Mouse (Mus musculus): ENCODE data around the gene Trabd2b. TPM values are rescaled to one million over a fixed set of nuclear protein-coding genes. Genes with fewer than 3 reads are reported as not detected.
A peak's percentile ranks its signal among the peaks of the same experiment; 100 is the strongest.

Trabd2b gene
- total and polyA plus RNA-seq, 2 experiments from 2014 or later: 4.5 to 10.5 TPM

DNA sequence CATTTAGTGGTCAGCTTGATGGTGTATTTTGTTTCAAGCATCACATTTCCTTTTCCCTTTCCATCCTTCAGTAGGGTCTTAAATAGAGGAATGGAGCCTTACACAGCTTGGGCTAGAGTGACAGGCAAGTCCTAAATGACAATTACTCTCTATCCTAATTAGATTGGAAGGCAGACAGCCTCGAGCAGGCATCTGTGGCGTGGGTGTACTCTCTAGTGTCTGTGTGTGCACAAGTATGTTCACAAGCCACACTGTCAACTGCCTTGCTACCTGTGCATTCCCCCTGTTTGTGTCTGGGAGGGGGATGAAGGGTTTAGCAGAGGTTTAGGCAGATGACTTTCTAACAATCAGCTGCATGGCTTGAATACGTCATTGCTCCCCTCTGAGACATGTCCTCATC lies 6.7 kb upstream of the Trabd2b start:
- H3K4me1 ChIP-seq (ENCODE audit: control insufficient read depth, insufficient read depth): no peaks in the 10 kb centered on the region
- no peak for DNase-seq (ENCODE audit: low spot score)
- no peak overlapping the region for H3K4me3 ChIP-seq (ENCODE audit: low read depth, low read length)
- ATAC-seq (ENCODE audit: insufficient read depth, low read depth): no peak
- H3K9me3 ChIP-seq (replicated peaks; ENCODE audit: control insufficient read depth, low read length): no peaks in the 10 kb centered on the region
- H3K27me3 ChIP-seq (ENCODE audit: control insufficient read depth, insufficient read depth, low read length): peaks cover 32% of the 10 kb centered on the region
- TF ChIP-seq CTCF (IDR thresholded peaks at IDR 0.05; ENCODE audit: low read depth) (no peak), EP300 (IDR thresholded peaks at IDR 0.05; ENCODE audit: low read depth) (no peak)
- WGBS: 72% methylated on average over 3 of the region's 3 CpGs
- no peak overlapping the region for H3K4me2 ChIP-seq (ENCODE audit: low read depth, low read length)
- H3K9ac ChIP-seq (replicated peaks; ENCODE audit: low read depth, low read length): no peak overlapping the region
- no peaks in the 10 kb centered on the region for H3K36me3 ChIP-seq (replicated peaks; ENCODE audit: control insufficient read depth, insufficient read depth, low read length)
- H3K27ac ChIP-seq (ENCODE audit: low read depth): no peak overlapping the region

DNA sequence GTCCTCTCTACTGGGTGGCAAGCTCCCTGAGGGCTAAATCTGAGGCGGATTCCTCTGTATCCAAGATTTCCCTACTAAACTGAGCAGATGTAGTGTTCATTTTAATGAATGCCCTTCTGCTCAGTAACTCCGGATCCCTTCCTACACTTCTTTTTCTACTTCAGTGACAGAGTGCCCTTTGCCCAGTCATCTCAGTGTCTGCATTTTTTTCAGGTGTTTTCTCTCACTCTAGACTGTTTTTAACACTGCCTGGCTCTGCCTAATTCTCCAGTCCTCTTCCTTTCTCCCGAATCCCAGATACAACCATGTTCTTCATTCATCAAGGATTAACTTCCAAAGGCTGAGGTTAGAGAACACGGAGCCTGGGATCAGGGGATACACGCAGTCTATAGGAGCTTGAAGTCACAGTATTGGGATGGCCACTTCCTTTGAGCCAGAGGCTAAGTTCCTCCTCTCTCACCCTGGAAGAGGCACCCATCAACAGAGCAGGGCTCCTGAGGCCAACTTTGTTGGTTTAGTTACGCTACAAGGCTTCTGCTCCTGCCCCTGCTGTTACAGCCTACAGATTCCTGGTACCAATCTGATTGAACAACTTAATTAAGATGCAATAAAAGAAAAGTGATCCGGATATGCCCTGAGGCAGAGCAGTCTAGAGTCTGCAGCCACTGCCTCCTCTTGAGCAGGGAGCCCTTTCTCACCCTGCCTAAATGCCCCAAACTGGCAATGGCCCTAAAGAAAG lies 4.4 kb upstream of the Trabd2b start:
- Histone ChIP-seq H3K36me3 (replicated peaks; ENCODE audit: control insufficient read depth, insufficient read depth, low read length) (no peaks in the 10 kb centered on the region), H3K9me3 (replicated peaks; ENCODE audit: control insufficient read depth, low read length) (no peaks in the 10 kb centered on the region), H3K9ac (replicated peaks; ENCODE audit: low read depth, low read length) (no peak overlapping the region), H3K27ac (ENCODE audit: low read depth) (no peak overlapping the region), H3K4me3 (ENCODE audit: low read depth, low read length) (no peak overlapping the region), H3K4me1 (ENCODE audit: control insufficient read depth, insufficient read depth) (no peaks in the 10 kb centered on the region), H3K4me2 (ENCODE audit: low read depth, low read length) (no peak overlapping the region), H3K27me3 (ENCODE audit: control insufficient read depth, insufficient read depth, low read length) (peaks cover 25% of the 10 kb centered on the region)
- ATAC-seq (ENCODE audit: insufficient read depth, low read depth) (no peak), DNase-seq (ENCODE audit: low spot score) (no peak)
- TF ChIP-seq CTCF (IDR thresholded peaks at IDR 0.05; ENCODE audit: low read depth): no peak
- no peak for TF ChIP-seq EP300 (IDR thresholded peaks at IDR 0.05; ENCODE audit: low read depth)
- 69% methylated on average over 7 of the region's 7 CpGs for WGBS

DNA sequence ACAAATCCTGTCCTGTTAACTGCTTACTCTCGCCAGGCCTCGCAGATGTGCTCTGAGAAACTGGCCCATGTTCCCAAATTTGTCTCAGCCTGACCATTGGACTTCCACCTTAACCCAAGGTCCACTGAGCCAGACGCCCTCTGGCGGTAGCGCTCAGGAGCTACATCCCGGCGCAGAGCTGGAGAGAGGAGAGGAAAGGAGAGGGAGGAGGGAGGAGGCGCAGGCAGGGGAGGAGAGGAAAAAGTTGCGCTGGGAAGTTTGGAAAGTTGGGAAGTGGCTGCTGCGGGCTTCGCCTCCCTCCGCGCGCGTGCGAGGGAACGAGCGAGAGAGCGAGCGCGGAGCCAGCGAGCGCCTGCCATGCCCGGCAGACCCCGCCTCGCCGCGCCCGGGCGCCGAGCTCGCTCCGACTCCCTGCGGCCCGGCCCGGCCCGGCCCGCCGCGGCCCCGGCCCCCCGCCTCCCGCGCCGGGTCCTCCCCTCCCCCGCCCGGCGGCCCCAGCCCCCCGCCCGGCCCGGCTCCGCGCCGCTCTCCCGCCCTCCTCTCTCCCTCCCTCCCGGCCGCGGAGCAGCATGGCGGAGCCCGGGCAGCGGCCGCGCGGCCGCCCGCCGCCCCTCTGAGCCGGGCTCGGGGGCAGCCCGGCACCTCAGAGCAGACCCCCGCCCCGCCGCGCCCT lies 706 bp upstream of the Trabd2b start:
- Histone ChIP-seq H3K9me3 (replicated peaks; ENCODE audit: control insufficient read depth, low read length) (no peaks in the 10 kb centered on the region), H3K4me3 (ENCODE audit: low read depth, low read length) (peak overlapping the region; percentile 92), H3K9ac (replicated peaks; ENCODE audit: low read depth, low read length) (peak overlapping the region; percentile 95), H3K4me2 (ENCODE audit: low read depth, low read length) (peak overlapping the region; percentile 95), H3K27me3 (ENCODE audit: control insufficient read depth, insufficient read depth, low read length) (peaks cover 29% of the 10 kb centered on the region), H3K27ac (ENCODE audit: low read depth) (peak overlapping the region; percentile 95), H3K36me3 (replicated peaks; ENCODE audit: control insufficient read depth, insufficient read depth, low read length) (0 out of 2 replicates have a peak, but pooled peaks cover 5% of the 10 kb centered on the region), H3K4me1 (ENCODE audit: control insufficient read depth, insufficient read depth) (peaks cover 11% of the 10 kb centered on the region)
- DNase-seq (ENCODE audit: low spot score) (peak; percentile 92), ATAC-seq (ENCODE audit: insufficient read depth, low read depth) (peak; percentile 86)
- TF ChIP-seq EP300 (IDR thresholded peaks at IDR 0.05; ENCODE audit: low read depth): no peak
- TF ChIP-seq CTCF (IDR thresholded peaks at IDR 0.05; ENCODE audit: low read depth): peak; percentile 99
- WGBS: 0% methylated on average over 23 of the region's 74 CpGs

DNA sequence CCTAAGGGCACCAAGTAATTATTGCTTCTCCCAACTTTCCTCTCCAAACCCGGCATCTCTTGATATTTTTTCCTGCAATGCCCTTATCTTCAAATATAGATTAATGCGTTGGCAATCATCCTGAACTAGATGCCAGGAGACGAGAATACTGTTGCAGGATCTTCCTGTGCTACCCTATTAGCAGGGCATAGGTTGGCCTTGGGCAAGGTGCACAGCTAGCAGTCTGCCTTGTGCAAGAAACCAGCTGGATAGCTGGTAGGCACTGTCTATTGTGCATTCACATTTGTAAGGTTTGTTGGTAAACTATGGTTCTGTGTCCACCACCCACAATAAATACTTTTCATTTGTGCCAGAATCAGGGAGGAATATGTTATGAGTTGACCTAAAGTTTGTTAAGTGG lies 992 bp downstream of the Trabd2b start:
- peak overlapping the region; percentile 92 for H3K4me3 ChIP-seq (ENCODE audit: low read depth, low read length)
- H3K4me1 ChIP-seq (ENCODE audit: control insufficient read depth, insufficient read depth): peaks cover 18% of the 10 kb centered on the region
- peaks cover 20% of the 10 kb centered on the region for H3K27me3 ChIP-seq (ENCODE audit: control insufficient read depth, insufficient read depth, low read length)
- no peak for TF ChIP-seq CTCF (IDR thresholded peaks at IDR 0.05; ENCODE audit: low read depth)
- no peak for TF ChIP-seq EP300 (IDR thresholded peaks at IDR 0.05; ENCODE audit: low read depth)
- ATAC-seq (ENCODE audit: insufficient read depth, low read depth): no peak
- no peaks in the 10 kb centered on the region for H3K9me3 ChIP-seq (replicated peaks; ENCODE audit: control insufficient read depth, low read length)
- peak overlapping the region; percentile 95 for H3K4me2 ChIP-seq (ENCODE audit: low read depth, low read length)
- H3K36me3 ChIP-seq (replicated peaks; ENCODE audit: control insufficient read depth, insufficient read depth, low read length): 0 out of 2 replicates have a peak, but pooled peaks cover 5% of the 10 kb centered on the region
- 38% methylated on average over 3 of the region's 3 CpGs for WGBS
- H3K27ac ChIP-seq (ENCODE audit: low read depth): no peak overlapping the region
- DNase-seq (ENCODE audit: low spot score): no peak
- peak overlapping the region; percentile 95; the same call in 1 of the 2 replicates for H3K9ac ChIP-seq (replicated peaks; ENCODE audit: low read depth, low read length)

DNA sequence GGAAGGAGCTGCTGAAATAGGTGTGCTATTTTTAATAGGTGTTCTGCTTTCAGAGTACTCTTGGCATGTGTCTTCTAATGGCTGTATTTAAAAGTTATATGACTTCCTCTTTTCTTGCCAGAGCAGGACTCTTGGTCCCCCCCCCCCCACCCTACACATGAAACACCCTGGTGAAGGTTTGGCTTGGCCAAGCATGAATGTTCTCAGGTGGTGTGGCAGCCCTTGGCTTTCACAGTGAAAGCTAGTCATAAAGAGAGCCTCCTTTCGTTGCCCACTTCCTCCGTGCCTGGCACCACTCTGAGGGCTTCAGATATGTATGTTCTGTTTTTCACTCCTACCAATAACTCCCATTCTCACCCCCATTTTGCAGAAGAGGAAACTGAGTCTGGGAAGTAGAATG lies 1.8 kb downstream of the Trabd2b start:
- Histone ChIP-seq H3K27me3 (ENCODE audit: control insufficient read depth, insufficient read depth, low read length) (peaks cover 20% of the 10 kb centered on the region), H3K9me3 (replicated peaks; ENCODE audit: control insufficient read depth, low read length) (no peaks in the 10 kb centered on the region), H3K27ac (ENCODE audit: low read depth) (no peak overlapping the region), H3K9ac (replicated peaks; ENCODE audit: low read depth, low read length) (no peak overlapping the region), H3K4me3 (ENCODE audit: low read depth, low read length) (peak overlapping the region; percentile 92; the same call in 1 of the 2 replicates), H3K4me2 (ENCODE audit: low read depth, low read length) (peak overlapping the region; percentile 95), H3K4me1 (ENCODE audit: control insufficient read depth, insufficient read depth) (peaks cover 18% of the 10 kb centered on the region), H3K36me3 (replicated peaks; ENCODE audit: control insufficient read depth, insufficient read depth, low read length) (0 out of 2 replicates have a peak, but pooled peaks cover 5% of the 10 kb centered on the region)
- DNase-seq (ENCODE audit: low spot score): no peak
- no peak for ATAC-seq (ENCODE audit: insufficient read depth, low read depth)
- WGBS: 81% methylated on average over 2 of the region's 2 CpGs
- TF ChIP-seq CTCF (IDR thresholded peaks at IDR 0.05; ENCODE audit: low read depth) (no peak), EP300 (IDR thresholded peaks at IDR 0.05; ENCODE audit: low read depth) (no peak)

Data from heart, postnatal 0 days (tissue).